Mouse (Mus musculus): ENCODE data around the gene Col4a2. TPM values are rescaled to one million over a fixed set of nuclear protein-coding genes. Genes with fewer than 3 reads are reported as not detected.

Col4a2 gene
- polyA plus RNA-seq, 1 experiment from 2014 or later = 35.4 TPM

GRCm38 (mm10) chr8:11363340-11364126 is 50.9 kb downstream of the Col4a2 start:
- Histone ChIP-seq H3K27me3 (replicated peaks) (no peaks in the 10 kb centered on the region), H3K9ac (replicated peaks) (no peak overlapping the region), H3K9me3 (replicated peaks) (no peaks in the 10 kb centered on the region), H3K4me1 (peaks cover 17% of the 10 kb centered on the region), H3K36me3 (no peaks in the 10 kb centered on the region), H3K4me2 (no peak overlapping the region), H3K27ac (replicated peaks) (no peak overlapping the region), H3K4me3 (replicated peaks) (no peak overlapping the region)
- no peak for ATAC-seq (ENCODE audit: low FRiP score)
- WGBS = 65% methylated on average over 13 of the region's 13 CpGs

GRCm38 (mm10) chr8:11366251-11366650 is 53.6 kb downstream of the Col4a2 start:
- no peak for ATAC-seq (ENCODE audit: low FRiP score)
- no peak overlapping the region for H3K4me3 ChIP-seq (replicated peaks)
- no peaks in the 10 kb centered on the region for H3K36me3 ChIP-seq
- H3K27me3 ChIP-seq (replicated peaks) = no peaks in the 10 kb centered on the region
- H3K4me1 ChIP-seq = peaks cover 17% of the 10 kb centered on the region
- H3K9ac ChIP-seq (replicated peaks) = no peak overlapping the region
- no peaks in the 10 kb centered on the region for H3K9me3 ChIP-seq (replicated peaks)
- no peak overlapping the region for H3K4me2 ChIP-seq
- WGBS = 79% methylated on average over 5 of the region's 5 CpGs
- no peak overlapping the region for H3K27ac ChIP-seq (replicated peaks)

GRCm38 (mm10) chr8:11366741-11367140 is 54.1 kb downstream of the Col4a2 start:
- 82% methylated on average over 4 of the region's 4 CpGs for WGBS
- Histone ChIP-seq H3K4me2 (no peak overlapping the region), H3K27me3 (replicated peaks) (no peaks in the 10 kb centered on the region), H3K4me1 (peaks cover 16% of the 10 kb centered on the region), H3K36me3 (no peaks in the 10 kb centered on the region), H3K9ac (replicated peaks) (no peak overlapping the region), H3K9me3 (replicated peaks) (no peaks in the 10 kb centered on the region), H3K4me3 (replicated peaks) (no peak overlapping the region), H3K27ac (replicated peaks) (no peak overlapping the region)
- ATAC-seq (ENCODE audit: low FRiP score) = no peak

- Histone ChIP-seq H3K9me3 (replicated peaks) (no peaks in the 10 kb centered on the region), H3K36me3 (no peaks in the 10 kb centered on the region), H3K27me3 (replicated peaks) (no peaks in the 10 kb centered on the region), H3K4me2 (no peak overlapping the region), H3K27ac (replicated peaks) (no peak overlapping the region), H3K9ac (replicated peaks) (no peak overlapping the region), H3K4me1 (peaks cover 6% of the 10 kb centered on the region), H3K4me3 (replicated peaks) (no peak overlapping the region)
- 81% methylated on average over 5 of the region's 5 CpGs for WGBS
- ATAC-seq (ENCODE audit: low FRiP score) = no peak
Measured at GRCm38 (mm10) chr8:11367670-11368069, 55.1 kb downstream of the Col4a2 start.

- WGBS = 87% methylated on average over 19 of the region's 19 CpGs
- no peak for ATAC-seq (ENCODE audit: low FRiP score)
- H3K27me3 ChIP-seq (replicated peaks) = no peaks in the 10 kb centered on the region
- H3K4me3 ChIP-seq (replicated peaks) = no peak overlapping the region
- no peaks in the 10 kb centered on the region for H3K36me3 ChIP-seq
- H3K9me3 ChIP-seq (replicated peaks) = no peaks in the 10 kb centered on the region
- no peak overlapping the region for H3K27ac ChIP-seq (replicated peaks)
- H3K4me1 ChIP-seq = no peaks in the 10 kb centered on the region
- no peak overlapping the region for H3K4me2 ChIP-seq
- no peak overlapping the region for H3K9ac ChIP-seq (replicated peaks)
Measured at GRCm38 (mm10) chr8:11369526-11370203, 57.1 kb downstream of the Col4a2 start.

GRCm38 (mm10) chr8:11371347-11371746 is 58.7 kb downstream of the Col4a2 start:
- no peak overlapping the region for H3K27ac ChIP-seq (replicated peaks)
- 89% methylated on average over 10 of the region's 10 CpGs for WGBS
- ATAC-seq (ENCODE audit: low FRiP score) = no peak
- H3K27me3 ChIP-seq (replicated peaks) = no peaks in the 10 kb centered on the region
- H3K4me3 ChIP-seq (replicated peaks) = no peak overlapping the region
- no peaks in the 10 kb centered on the region for H3K36me3 ChIP-seq
- H3K9me3 ChIP-seq (replicated peaks) = no peaks in the 10 kb centered on the region
- H3K9ac ChIP-seq (replicated peaks) = no peak overlapping the region
- H3K4me2 ChIP-seq = no peak overlapping the region
- H3K4me1 ChIP-seq = peaks cover 8% of the 10 kb centered on the region; the same call in 1 of the 2 replicates

- H3K36me3 ChIP-seq = no peaks in the 10 kb centered on the region
- H3K27ac ChIP-seq (replicated peaks) = no peak overlapping the region
- no peak overlapping the region for H3K9ac ChIP-seq (replicated peaks)
- no peak for ATAC-seq (ENCODE audit: low FRiP score)
- no peaks in the 10 kb centered on the region for H3K9me3 ChIP-seq (replicated peaks)
- peaks cover 10% of the 10 kb centered on the region; the same call in 1 of the 2 replicates for H3K4me1 ChIP-seq
- no peak overlapping the region for H3K4me3 ChIP-seq (replicated peaks)
- H3K27me3 ChIP-seq (replicated peaks) = no peaks in the 10 kb centered on the region
- 92% methylated on average over 8 of the region's 8 CpGs for WGBS
- no peak overlapping the region for H3K4me2 ChIP-seq
Measured at GRCm38 (mm10) chr8:11372080-11372479, 59.5 kb downstream of the Col4a2 start.

GRCm38 (mm10) chr8:11373643-11374325 is 61.2 kb downstream of the Col4a2 start:
- H3K9me3 ChIP-seq (replicated peaks) = no peaks in the 10 kb centered on the region
- no peak for ATAC-seq (ENCODE audit: low FRiP score)
- H3K27me3 ChIP-seq (replicated peaks) = no peaks in the 10 kb centered on the region
- WGBS = 86% methylated on average over 15 of the region's 15 CpGs
- H3K36me3 ChIP-seq = no peaks in the 10 kb centered on the region
- H3K4me2 ChIP-seq = no peak overlapping the region
- H3K4me3 ChIP-seq (replicated peaks) = no peak overlapping the region
- no peak overlapping the region for H3K9ac ChIP-seq (replicated peaks)
- H3K27ac ChIP-seq (replicated peaks) = no peak overlapping the region
- H3K4me1 ChIP-seq = peaks cover 10% of the 10 kb centered on the region; the same call in 1 of the 2 replicates

- H3K27me3 ChIP-seq (replicated peaks) = no peaks in the 10 kb centered on the region
- no peak for ATAC-seq (ENCODE audit: low FRiP score)
- H3K4me1 ChIP-seq = peaks cover 10% of the 10 kb centered on the region; the same call in 1 of the 2 replicates
- no peaks in the 10 kb centered on the region for H3K9me3 ChIP-seq (replicated peaks)
- no peak overlapping the region for H3K27ac ChIP-seq (replicated peaks)
- 86% methylated on average over 15 of the region's 15 CpGs for WGBS
- no peak overlapping the region for H3K4me2 ChIP-seq
- no peaks in the 10 kb centered on the region for H3K36me3 ChIP-seq
- H3K4me3 ChIP-seq (replicated peaks) = no peak overlapping the region
- H3K9ac ChIP-seq (replicated peaks) = no peak overlapping the region
Measured at GRCm38 (mm10) chr8:11374326-11375076, 61.9 kb downstream of the Col4a2 start.

GRCm38 (mm10) chr8:11375749-11376438 is 63.3 kb downstream of the Col4a2 start:
- Histone ChIP-seq H3K4me2 (no peak overlapping the region), H3K9me3 (replicated peaks) (no peaks in the 10 kb centered on the region), H3K4me1 (peaks cover 10% of the 10 kb centered on the region; the same call in 1 of the 2 replicates), H3K36me3 (no peaks in the 10 kb centered on the region), H3K27me3 (replicated peaks) (no peaks in the 10 kb centered on the region), H3K4me3 (replicated peaks) (no peak overlapping the region), H3K27ac (replicated peaks) (no peak overlapping the region), H3K9ac (replicated peaks) (no peak overlapping the region)
- 56% methylated on average over 18 of the region's 18 CpGs for WGBS
- ATAC-seq (ENCODE audit: low FRiP score) = no peak

Data from neural tube, embryonic 15.5 days (tissue).